Mouse (Mus musculus): ENCODE measurements around the gene Rras2.
A peak's percentile ranks its signal among the peaks of the same experiment; 100 is the strongest.

Gene Rras2

DNA sequence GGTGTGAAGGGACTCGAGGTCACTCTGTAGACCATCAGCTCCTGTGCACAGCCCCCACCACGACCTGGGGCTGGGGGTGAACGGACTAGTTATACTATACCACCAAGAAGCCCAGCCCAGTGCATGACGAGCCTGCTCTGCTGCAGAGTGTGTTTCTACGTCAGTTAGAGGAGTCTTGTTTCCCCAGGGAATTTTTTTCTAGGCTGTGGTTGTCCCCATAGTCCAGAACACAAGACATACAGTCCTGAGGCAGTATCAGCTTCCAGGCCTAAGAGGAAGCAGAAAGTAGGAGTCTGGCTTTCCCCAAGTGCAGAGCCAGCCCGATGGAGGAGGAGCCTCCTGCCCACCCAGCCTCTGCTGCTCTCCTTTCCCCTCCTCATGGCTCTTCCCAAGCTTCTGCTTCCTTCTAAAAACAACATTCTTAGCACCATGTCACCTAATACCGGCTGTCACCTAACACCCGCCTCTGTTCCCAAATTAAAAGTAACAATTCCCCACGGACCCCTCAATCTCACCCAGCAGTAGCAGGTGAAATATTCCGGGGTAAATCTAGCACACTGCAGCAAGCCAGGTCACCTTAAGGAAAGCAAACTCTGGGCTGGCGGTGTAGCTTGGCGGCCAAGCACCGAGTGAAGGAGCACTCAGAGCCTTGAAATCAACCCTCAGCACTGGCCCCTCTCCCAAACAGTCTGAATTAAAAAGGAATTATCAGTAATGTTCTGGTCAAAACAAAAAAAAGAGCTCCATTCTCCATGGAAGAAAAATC is 45.5 kb downstream of the Rras2 start:
- no peak for DNase-seq (ENCODE audit: low spot score)

DNA sequence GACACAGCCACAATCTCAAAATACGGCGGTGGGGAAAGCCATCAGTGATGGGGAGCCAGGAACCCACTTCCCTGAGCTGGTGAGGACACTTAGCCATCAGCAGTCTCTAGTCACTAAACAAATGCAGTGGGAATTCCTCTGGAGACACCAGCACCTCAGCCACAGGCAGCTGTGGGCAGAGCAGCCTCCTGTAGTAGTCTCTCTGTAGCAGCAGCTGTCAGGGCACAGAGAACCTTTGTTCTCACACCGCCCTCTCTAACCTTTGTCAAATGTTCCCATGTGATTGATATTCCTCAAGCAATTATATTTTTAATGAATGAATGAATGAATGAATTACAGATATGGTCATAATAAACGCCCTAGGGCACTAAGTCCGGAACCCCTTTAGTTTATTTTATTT is 46.2 kb downstream of the Rras2 start:
- no peak for DNase-seq (ENCODE audit: low spot score)

DNA sequence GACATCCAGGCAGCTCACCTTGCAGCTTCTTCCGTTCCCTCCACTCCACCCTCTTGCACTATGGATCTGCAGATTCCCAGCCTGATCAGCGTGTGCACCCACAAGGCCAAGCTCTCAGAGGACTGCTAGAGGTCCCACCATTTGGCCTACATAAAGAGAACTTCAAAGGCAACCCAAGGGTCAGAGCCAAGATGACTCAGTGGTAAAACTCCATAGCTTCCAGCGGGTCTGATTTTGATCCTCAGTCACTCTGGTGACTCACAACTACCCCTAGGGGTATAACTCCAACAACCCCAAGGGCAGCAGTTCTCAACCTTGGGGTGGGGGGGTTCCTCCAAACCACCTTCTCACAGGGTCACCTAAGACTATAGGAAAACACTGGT is 47.1 kb downstream of the Rras2 start:
- DNase-seq (ENCODE audit: low spot score) = no peak

DNA sequence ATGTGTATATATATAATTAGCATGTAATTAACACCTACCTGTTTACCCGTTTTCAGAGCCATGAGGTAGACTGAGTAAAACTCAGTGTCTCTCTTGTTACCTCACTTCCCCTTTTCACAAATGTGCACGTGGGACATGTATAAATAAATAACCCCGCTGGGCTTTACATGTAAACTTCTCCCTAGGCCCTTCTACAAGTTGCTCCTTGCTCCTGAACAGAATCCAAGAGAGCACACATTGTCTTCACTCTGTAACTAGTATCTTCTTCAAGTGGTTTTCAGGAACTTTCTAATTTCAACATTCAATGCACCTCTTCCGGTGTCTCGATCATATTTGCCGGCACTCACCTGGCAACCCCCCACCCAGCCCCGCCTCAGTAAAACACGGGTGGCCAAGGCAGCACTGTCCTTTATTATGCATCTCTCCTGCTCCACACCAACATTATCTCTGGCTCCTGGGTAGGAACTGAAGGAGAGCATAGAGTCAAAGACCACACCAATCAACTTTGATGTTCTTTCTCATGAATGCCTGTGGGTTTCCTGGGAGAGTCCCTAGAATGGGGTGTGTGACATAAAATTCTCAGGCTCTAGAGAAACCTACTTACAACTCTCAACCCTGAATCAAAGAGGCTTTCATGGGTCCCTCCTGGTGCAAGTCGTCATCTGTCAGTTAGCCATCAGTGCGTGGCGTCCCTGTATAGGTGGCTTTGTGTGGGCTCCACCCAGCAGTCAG is 47.7 kb downstream of the Rras2 start:
- no peak for DNase-seq (ENCODE audit: low spot score)

DNA sequence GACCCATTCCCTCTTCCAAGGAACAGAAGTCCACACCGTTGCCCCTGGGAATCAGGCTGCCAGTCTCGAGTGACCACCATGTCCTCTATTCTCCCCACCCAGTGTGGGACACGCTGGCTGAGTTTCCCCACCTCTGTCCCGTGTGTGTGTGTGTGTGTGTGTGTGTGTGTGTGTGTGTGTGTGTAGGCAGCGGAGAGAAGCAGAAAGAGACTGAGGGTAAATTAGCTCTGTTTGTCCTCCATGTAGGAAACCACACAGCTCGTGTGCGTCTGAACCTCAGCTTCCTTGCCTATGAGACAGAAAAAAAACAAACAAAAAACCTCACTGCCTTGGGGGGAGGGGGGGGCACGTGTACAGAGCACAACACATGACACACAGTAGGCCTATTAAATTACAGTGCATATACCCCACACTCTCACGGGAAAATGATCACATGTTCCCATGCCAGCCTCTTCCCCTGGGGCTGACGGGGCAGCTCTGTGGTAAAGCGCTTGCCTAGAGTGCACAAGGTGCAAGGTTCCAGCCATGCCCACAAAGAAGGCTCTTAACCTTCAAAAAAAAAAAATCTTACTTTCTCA is 48.5 kb downstream of the Rras2 start:
- no peak for DNase-seq (ENCODE audit: low spot score)

DNA sequence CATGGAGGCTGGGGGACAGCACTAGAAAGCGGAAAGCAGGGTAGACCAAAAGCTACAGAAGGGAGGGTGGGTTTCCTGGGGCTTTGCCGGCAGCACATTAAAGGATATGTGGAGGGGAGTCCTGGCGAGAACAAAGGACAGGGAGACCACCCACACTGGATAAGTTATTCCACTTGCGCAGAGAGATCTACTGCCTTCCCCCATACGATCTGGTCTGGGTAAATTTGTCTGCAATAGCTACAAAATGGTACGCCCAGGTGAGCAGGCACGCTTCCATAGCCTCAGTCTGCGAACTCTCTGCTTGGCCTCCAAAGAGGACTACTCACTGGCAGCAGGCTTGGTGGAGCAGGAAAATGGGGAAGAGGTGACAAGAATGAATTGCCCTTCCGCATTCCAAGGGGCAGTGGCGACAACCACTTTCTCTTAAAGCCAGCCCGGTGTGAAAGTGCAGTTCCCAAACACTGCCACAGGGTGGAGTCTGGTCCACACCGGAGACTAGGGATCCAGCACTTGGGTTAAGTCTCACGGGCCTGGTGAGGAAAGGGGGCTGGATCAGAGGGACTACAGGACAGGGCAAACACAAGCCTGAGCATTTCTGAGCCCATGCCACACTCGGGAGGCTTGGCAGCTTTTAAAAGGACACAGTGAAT is 50.9 kb downstream of the Rras2 start:
- DNase-seq (ENCODE audit: low spot score) = peak; percentile 88

DNA sequence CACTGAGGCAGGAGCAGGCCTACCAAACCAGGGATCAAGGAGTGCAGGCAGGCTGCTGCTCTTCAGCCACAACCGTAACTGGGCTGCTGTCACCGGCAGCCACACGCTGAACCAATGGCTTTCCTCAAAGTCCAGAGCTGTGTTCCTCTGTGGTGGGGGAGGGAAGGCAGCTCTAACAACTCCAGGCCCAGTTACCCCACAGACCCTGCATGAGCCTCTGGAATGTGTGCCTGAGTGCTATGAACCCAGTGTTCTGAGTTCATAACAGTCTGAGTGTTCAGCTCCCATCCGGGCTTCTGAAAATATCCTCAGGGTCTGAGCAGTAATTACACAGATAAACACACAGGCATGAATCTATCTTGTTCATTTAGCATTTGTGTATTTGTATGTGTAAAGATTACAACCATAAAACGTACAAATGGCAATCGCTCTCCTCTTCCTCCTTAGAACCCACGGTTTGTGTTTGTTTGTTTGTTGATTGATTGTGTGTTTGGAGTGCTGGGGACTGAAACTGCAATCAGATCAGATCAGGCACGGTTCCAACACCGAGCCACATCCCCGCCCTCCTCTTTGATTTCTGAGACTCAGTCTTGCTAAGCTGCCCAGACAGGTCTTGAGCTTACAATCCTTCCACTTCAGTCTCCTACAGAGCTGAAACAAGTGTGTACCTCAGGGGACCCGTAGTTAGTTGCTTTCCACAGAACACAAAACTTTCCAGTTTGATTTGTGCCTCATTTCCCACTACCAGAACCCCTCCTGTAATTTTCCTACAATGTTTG is 52.0 kb downstream of the Rras2 start:
- no peak for DNase-seq (ENCODE audit: low spot score)

DNA sequence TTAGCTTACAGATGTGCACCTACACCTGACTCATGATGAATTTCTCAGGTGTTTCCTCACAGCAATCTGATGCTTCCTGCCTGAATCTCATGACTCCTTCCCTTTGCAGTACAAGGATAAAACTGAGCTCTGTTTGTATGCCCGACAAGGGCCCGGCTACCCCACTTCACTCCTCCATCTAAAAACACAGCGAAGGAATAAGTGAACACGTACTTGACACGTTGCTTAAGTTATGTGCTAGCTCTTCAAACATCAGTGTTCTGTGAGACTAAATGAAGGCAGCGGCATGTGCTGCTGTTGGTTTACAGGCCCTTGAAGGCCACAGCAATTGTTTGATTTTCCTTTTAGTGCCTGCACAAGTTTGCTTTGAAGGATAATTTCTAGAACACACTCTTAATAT is 53.6 kb downstream of the Rras2 start:
- no peak for DNase-seq (ENCODE audit: low spot score)

DNA sequence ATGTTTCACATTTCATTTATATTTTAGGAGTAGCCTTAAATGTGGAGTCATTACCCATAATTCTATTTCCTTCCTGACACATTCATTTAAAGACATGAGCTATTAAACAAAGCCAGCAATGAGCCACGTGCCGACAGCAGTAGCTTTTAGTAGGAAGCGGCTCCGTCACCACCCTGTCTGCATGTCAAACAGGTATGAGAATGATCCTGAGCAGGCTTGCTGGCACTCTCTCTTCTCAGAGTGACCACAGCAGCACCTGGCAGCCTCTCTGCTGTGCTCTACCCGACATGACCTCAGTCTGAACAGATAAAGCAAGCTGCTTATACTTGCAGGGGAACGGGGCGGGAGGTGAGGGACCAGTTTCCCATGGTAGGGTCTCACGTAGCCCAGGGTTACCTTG is 54.0 kb downstream of the Rras2 start:
- DNase-seq (ENCODE audit: low spot score) = no peak

DNA sequence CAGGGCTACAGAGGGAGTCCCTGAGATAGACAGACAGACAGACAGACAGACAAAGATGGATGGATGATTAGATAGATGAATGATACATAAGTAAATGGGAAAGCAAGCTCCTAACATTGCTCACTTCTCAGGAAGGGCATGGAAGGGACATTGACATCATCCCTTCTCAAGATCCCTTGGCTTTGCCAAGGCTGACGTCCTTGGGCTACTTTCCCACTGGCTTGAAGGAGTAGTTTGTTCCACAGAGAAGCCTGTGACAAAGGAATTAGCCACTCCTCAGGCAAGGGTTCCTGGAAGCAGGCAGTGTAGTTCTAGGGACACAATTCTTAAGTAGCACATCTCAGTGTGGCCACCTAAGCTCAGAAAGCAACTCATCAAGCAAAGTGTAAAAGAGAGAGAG is 55.1 kb downstream of the Rras2 start:
- DNase-seq (ENCODE audit: low spot score) = no peak

DNA sequence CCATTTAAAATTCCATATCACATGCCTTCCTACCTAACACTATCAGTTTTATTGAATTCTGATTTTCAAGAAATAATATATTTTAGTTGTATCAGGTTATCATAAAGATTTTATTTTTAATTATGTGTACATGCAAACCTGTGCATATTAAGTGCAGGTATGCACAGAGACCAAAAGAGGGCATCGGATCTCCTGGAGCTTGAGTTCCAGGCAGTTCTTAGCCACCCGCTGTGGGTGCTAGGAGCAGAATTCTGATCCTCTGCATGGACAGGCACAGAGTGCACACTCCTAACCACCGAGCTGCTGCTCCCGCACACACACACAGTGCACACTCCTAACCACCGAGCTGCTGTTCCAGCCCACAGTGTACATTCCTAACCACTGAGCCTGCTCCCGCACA is 57.1 kb downstream of the Rras2 start:
- no peak for DNase-seq (ENCODE audit: low spot score)

DNA sequence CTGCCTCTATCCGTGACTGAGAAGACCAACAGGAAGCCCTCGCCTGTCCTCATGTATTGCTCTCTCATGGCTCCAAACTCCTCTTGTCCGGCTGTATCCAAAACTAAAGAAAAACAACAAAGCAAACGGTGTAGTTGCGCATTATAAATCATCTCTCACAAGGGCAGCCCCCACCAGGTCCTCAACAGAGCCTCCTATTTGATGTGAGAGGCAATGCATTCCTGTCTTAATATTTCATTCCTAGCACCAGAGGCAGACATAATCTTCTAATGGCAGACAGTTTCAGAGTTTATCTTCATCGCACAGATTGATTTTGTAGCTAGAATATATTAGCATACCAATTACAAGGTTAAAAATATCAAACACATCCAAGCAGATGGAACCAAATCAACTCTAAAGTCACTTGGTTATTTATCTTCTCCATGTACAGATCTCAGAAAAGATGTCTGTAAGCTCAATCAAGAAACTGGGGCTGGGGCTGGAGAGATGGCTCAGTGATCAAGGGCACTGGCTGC is 58.6 kb downstream of the Rras2 start:
- DNase-seq (ENCODE audit: low spot score) = no peak

DNA sequence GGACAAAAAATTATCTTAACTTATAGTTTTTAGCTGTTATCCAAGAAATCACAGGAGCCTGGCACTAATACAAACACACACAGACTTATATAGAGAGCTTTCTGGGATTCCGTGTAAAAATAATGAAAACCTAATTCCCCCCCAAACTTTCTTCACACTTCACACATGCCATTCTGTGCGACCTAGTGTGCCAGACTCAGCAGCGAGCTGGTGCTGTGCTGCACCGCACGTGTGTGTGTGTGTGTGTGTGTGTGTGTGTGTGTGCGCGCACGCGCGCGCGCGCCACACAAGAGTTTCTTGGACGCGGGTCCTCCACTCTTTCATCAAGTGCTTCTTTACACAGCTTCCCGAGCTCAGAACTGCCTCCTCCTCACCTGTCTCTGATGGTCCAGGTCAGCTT is 59.4 kb downstream of the Rras2 start:
- DNase-seq (ENCODE audit: low spot score) = no peak

DNA sequence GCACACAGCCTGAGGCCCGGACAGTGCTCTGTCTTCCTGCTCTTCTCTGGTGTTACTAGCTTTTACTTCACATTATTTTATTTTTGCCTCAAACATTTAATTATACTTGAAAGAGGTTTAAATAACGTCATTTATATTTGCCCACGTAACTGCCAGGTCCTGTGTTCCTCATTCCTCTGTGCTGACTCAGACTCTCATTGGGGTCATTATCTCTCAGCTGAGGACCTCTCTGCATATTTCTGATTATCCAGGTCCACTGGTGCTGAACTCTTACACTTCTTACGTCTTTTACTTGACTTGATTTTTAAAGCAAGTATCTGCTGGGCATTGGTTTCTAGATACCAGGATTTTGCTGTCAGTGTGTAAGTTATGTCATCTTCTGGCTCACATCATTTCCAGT is 63.9 kb downstream of the Rras2 start:
- DNase-seq (ENCODE audit: low spot score) = no peak

DNA sequence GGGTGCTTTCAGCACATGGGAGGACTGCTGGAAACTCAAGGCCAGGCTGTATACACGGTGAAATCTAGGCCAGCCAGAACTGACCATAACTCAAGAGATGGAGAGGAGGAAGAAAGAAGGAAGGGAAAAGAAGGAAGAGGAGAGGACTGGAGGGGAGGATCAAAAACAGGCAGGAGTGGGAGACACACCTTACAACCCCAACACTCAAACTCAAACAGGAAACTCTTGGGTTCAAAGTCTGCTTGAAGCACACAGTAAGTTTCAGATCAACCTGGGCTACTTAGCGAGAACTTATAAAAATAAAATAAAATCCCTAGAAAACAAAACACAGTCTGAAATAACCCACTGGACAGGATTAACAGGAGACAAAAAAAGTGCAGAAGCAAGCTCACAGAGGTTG is 71.8 kb downstream of the Rras2 start:
- DNase-seq (ENCODE audit: low spot score) = no peak

DNA sequence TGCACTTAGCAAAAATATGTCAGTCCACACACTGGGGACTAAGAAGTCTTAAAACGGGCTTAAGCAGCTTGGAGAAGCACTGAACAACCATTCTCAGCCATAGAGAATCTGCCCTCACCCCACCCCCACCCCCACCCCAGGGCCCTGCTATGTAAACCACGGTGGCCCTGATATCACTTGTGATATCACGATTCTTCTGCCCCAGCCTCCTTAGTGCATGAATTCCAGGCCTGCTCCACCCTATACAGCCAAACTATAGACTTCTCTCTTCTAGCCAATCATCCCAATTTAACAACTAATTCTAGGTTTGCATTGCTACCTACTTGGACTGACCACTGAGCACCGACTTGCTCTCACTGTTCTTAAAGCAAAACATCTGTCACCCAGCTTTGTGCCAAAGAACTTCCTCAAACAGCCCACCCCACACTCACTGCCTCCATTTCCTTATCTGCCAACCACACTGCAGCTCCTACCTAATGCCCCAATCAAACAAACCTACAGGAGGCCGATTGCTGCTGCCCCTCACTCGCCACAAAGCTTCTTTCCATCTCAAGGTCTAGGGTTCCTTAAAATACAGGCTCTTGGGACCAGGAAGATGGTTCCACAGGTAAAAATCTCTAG is 73.5 kb downstream of the Rras2 start:
- DNase-seq (ENCODE audit: low spot score) = no peak

DNA sequence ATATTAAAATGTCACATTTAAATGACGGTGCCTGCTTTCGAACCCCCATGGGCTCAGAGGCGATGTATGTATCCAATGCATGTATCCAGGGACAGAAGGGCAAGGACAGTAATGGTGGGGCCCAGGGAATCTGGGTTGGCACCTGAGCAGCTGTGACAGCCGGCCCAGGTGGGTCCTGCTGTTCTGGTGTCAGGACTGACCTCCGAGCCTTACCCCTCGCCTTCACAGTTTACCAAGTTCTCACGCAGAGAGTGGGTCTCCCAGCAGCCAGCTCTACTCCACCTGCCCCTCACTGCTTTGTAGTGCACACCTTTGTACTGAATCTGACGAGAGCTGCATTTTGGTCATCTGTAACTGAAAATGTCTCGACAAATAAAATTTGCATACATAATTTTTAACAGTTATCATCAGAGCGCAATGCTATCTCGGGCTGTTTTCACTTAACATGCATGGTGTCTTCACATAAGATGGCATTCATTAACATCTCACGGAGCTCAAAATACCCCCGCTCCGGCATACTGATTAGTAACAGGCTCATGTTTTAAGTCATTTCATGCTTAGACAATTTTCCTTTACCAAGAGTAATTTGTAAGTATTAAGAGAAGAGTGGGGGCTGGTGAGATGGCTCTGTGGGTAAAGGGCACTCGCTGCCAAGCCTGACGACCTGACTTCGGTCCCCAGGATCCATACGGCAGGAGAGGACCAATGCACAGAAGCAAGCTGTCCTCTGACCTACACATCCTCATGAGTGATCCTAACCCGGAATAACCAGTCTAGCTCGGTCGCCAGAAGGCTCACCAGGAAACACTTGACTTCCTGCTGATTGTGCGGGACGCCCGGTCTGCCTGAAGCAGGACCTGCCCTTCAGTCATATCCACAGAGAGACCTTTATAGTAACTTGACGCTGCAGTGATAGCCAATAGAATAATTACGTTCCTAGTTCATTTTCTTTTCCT is 74.3 kb downstream of the Rras2 start:
- DNase-seq (ENCODE audit: low spot score) = no peak

DNA sequence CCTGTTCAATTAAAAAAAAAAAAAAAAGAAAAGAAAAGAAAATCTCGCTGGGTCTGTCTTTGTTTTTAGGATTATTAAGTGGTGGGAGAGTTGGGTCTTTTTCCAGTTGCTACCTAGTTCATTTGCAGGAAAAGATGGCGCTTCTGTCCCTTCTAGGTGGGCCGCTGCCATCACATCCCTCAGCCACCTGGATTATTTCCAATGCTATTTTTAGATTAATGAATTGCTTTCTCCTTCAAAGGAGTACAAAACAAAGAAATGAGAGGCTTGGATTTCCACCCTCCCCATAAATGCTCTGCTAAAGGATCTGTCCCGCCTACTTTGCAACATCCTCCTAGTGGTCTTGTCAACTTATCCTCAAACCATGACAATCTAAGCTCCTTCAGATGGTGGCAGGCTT is 76.2 kb downstream of the Rras2 start:
- DNase-seq (ENCODE audit: low spot score) = no peak

DNA sequence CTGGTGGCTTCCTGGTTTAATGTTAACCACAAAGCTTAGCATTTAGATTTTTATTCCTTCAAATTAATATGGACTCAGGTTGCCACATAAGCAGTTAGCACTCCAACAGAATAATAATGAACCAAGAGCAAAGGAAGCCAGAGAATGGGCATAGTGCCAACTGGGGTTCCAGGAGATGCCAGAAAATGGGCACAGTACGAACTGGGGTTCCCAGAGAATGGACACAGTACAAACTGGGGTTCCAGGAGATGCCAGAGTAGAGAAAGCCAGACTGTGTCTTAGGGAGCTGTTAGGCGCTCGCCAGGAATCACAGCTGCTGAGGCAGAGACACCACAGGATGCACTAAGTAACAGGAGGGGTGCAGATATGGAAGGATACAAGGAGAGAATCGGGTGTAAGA is 80.3 kb downstream of the Rras2 start:
- no peak for DNase-seq (ENCODE audit: low spot score)

DNA sequence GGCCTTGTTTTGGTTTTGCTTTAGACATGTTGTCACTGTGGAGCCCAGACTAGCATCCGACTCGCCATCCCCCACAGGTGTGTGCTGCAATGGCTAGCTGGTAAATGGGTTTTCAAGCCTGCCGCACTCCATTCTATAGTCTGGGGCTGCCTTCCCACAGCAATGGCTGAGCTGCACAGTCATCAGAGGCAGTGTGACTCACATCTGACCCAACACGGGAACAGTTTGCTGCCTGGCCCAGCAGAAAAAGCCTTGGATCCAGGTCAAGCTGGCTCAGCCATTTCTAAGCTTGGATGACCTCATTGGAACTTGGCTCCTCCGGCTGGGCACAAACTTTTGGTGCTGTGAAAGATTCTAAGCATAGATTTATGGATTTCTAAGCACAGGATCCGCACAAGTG is 88.0 kb downstream of the Rras2 start:
- peak; percentile 13 for DNase-seq (ENCODE audit: low spot score)
